Mouse (Mus musculus): ENCODE measurements around the gene Gm3115. TPM values are rescaled to one million over a fixed set of nuclear protein-coding genes. Genes with fewer than 3 reads are reported as not detected.
"Not testable (repeated sequence)": the region's sequence is repeated elsewhere in the genome, so short reads cannot be mapped to it uniquely, and the experiment has no call there.

The Gm3115 gene
- polyA plus RNA-seq (2014; fragmentation: Nextera tagmentation; extraction: Ambion mirVana): not detected in 2 replicates

DNA sequence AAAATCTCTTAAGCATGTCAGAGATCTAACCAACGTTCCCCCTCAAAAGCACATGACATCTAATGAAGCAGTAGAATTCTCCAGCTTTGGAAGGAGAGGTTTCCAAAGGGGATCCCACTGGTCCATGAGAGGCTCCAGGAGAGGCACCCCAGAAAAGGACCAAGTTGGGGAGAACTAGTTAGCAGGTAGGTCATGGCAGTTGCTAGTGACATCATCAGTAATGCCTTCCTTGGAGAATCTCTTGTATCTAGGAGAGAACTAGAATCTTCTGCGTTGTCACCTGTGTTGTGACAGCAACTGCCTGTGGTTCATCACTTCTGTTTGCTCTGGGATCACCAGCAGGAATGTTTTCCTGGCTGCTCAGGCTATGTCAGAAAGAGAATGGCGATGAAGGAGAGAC lies at the start of gene Gm3115:
TSS of gene Gm3115 (plus strand) at position 301 of the 400 bp plus-strand sequence.
- H3K27ac ChIP-seq; H3K4me3 ChIP-seq (replicated peaks; ENCODE audit: low read length); H3K27me3 ChIP-seq (ENCODE audit: control insufficient read depth, insufficient read depth, low read length); ATAC-seq (ENCODE audit: low FRiP score); H3K4me1 ChIP-seq (replicated peaks; ENCODE audit: control insufficient read depth, insufficient read depth, low read length); H3K9ac ChIP-seq; H3K36me3 ChIP-seq (replicated peaks; ENCODE audit: control insufficient read depth, insufficient read depth); H3K9me3 ChIP-seq (ENCODE audit: control insufficient read depth, low read length); DNase-seq (ENCODE audit: low spot score); H3K4me2 ChIP-seq (replicated peaks): not testable (repeated sequence)
- 51% methylated on average over 2 of the region's 3 CpGs for WGBS

DNA sequence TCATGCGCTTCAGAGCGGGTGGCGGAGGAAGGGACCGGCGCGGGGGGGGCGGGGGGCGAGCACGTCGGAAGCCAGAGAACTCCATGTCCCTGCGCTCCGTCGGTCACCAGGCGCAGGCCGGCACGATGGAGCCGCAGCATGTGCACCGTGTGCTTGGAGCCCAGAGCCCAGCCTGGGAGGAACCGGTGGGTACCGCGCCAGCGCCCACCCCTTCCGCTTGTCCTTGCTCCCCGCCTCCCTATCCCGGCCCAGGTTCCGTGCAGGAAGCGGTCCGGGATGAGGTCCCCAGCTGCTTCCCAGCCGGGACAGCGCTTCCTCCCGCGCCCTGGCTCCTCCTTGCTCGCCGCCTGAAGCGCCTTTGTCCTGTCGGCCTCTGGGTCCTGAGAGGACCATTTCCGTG lies 26.5 kb downstream of the Gm3115 start, which contains the start of gene Gm8108:
TSS of gene Gm8108 (plus strand) at position 101 of the 400 bp plus-strand sequence.
- not testable (repeated sequence) for H3K36me3 ChIP-seq (replicated peaks; ENCODE audit: control insufficient read depth, insufficient read depth); H3K27ac ChIP-seq; H3K4me1 ChIP-seq (replicated peaks; ENCODE audit: control insufficient read depth, insufficient read depth, low read length); H3K9me3 ChIP-seq (ENCODE audit: control insufficient read depth, low read length); H3K27me3 ChIP-seq (ENCODE audit: control insufficient read depth, insufficient read depth, low read length); ATAC-seq (ENCODE audit: low FRiP score)
- peak within 1 kb of the TSS; percentile 52 for H3K4me2 ChIP-seq (replicated peaks)
- H3K4me3 ChIP-seq (replicated peaks; ENCODE audit: low read length): peak within 1 kb of the TSS; percentile 40
- DNase-seq (ENCODE audit: low spot score): peak; percentile 23
- 5% methylated on average over 28 of the region's 37 CpGs for WGBS
- peak within 1 kb of the TSS; percentile 46 for H3K9ac ChIP-seq

DNA sequence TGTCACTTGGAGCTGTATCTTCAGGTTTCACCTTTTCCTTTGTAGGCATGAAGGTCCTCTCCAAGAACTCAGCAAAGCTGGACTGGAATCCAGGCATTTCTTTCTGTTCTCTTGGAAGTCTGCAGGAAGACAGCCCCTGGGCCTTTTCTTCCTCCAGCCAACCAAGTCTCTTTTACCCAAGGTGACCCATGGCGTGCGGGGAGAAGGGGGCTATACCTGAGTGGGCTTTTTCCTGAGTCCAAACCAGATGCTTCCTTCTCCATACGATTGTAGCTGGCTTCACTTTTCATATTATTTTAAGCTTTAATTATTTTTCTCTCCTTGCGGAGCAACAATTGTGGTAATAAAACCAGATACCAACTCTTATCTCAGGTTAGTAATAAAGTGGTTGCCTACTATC lies 57.7 kb downstream of the Gm3115 start:
- H3K36me3 ChIP-seq (replicated peaks; ENCODE audit: control insufficient read depth, insufficient read depth); H3K9me3 ChIP-seq (ENCODE audit: control insufficient read depth, low read length); H3K27ac ChIP-seq; DNase-seq (ENCODE audit: low spot score); H3K4me2 ChIP-seq (replicated peaks); H3K27me3 ChIP-seq (ENCODE audit: control insufficient read depth, insufficient read depth, low read length); H3K4me1 ChIP-seq (replicated peaks; ENCODE audit: control insufficient read depth, insufficient read depth, low read length); ATAC-seq (ENCODE audit: low FRiP score); H3K4me3 ChIP-seq (replicated peaks; ENCODE audit: low read length); H3K9ac ChIP-seq: not testable (repeated sequence)
- WGBS: 90% methylated on average over 4 of the region's 4 CpGs

Other genes with a start within 250 kb of the Gm3115 start
- gene Gm3033, start 237.9 kb upstream of the Gm3115 start, polyA plus RNA-seq (2014; fragmentation: Nextera tagmentation; extraction: Ambion mirVana): not detected in 2 replicates
- gene Gm2916, start 199.9 kb upstream of the Gm3115 start, polyA plus RNA-seq (2014; fragmentation: Nextera tagmentation; extraction: Ambion mirVana): 0.23 TPM in 1 of 2 replicates, not detected in the other
- not detected in 2 replicates for gene Gm3029, start 152.4 kb upstream of the Gm3115 start, polyA plus RNA-seq (2014; fragmentation: Nextera tagmentation; extraction: Ambion mirVana)
- gene Gm3095, start 120.6 kb upstream of the Gm3115 start, polyA plus RNA-seq (2014; fragmentation: Nextera tagmentation; extraction: Ambion mirVana): 2.2 TPM in 2 replicates
- not detected in 2 replicates for gene Gm3099, start 85.7 kb upstream of the Gm3115 start, polyA plus RNA-seq (2014; fragmentation: Nextera tagmentation; extraction: Ambion mirVana)
- 4.1 and 4.7 TPM in 2 replicates for gene Gm5796, start 60.2 kb upstream of the Gm3115 start, polyA plus RNA-seq (2014; fragmentation: Nextera tagmentation; extraction: Ambion mirVana)
- gene Gm8108, start 26.4 kb downstream of the Gm3115 start, polyA plus RNA-seq (2014; fragmentation: Nextera tagmentation; extraction: Ambion mirVana): 5.2 and 6.4 TPM in 2 replicates
- not detected in 2 replicates for gene Gm3127, start 80.9 kb downstream of the Gm3115 start, polyA plus RNA-seq (2014; fragmentation: Nextera tagmentation; extraction: Ambion mirVana)
- 11.1 and 11.7 TPM in 2 replicates for gene Gm2974, start 98.5 kb downstream of the Gm3115 start, polyA plus RNA-seq (2014; fragmentation: Nextera tagmentation; extraction: Ambion mirVana)
- gene Gm3138, start 165.5 kb downstream of the Gm3115 start, polyA plus RNA-seq (2014; fragmentation: Nextera tagmentation; extraction: Ambion mirVana): not detected in 2 replicates
- gene Gm3149, start 233.2 kb downstream of the Gm3115 start, polyA plus RNA-seq (2014; fragmentation: Nextera tagmentation; extraction: Ambion mirVana): 0.13 TPM in 1 of 2 replicates, not detected in the other

All from hindbrain, embryonic 14.5 days (tissue).